Mouse (Mus musculus) midbrain, embryonic 11.5 days (tissue): ENCODE measurements at regions not wholly inside any gene's neighbourhood (a gene's known extent, or its start where the extent isn't known, plus 50 kb on each side); places are given as distances from the start of the nearest gene placed in this dataset.

Experiments used
- ATAC-seq: fragments of 200-750 bp; cut with Nextera tagmentation; 2 replicates; pipeline ENCODE4 v1.8.0; 2017; ENCODE audit warnings: moderate TSS enrichment, moderate library complexity; ENCODE audit not compliant: low FRiP score
- DNase-seq: peaks from one replicate; pipeline ENCODE4 v3.0.0; 2015; ENCODE audit warnings: low spot score; ENCODE audit errors: missing footprints
- H3K27ac ChIP-seq: fragments of 300-500 bp; sonication (generic); 2 replicates; pipeline ENCODE4 v1.5.1; 2014; ENCODE audit warnings: low read depth, low read length
- H3K27me3 ChIP-seq: fragments of 300-500 bp; sonication (generic); 2 replicates; pipeline ENCODE4 v1.6.1; 2014; ENCODE audit warnings: mild to moderate bottlenecking, low read length, moderate library complexity, mixed read lengths; ENCODE audit not compliant: control insufficient read depth, insufficient read depth
- H3K36me3 ChIP-seq: fragments of 300-500 bp; sonication (generic); 2 replicates; pipeline ENCODE4 v1.6.1; 2014; ENCODE audit warnings: mild to moderate bottlenecking, low read length, moderate library complexity, mixed read lengths; ENCODE audit not compliant: control insufficient read depth, insufficient read depth
- H3K4me1 ChIP-seq: fragments of 300-500 bp; sonication (generic); 2 replicates; pipeline ENCODE4 v1.6.1; 2014; ENCODE audit warnings: low read length; ENCODE audit not compliant: control insufficient read depth, insufficient read depth
- H3K4me2 ChIP-seq: fragments of 300-500 bp; sonication (generic); 2 replicates; pipeline ENCODE4 v1.6.1; 2014; ENCODE audit warnings: mild to moderate bottlenecking, moderate library complexity
- H3K4me3 ChIP-seq: fragments of 300-500 bp; sonication (generic); 2 replicates; pipeline ENCODE4 v1.5.1; 2014; ENCODE audit warnings: low read depth, low read length
- H3K9ac ChIP-seq: fragments of 300-500 bp; sonication (generic); 2 replicates; pipeline ENCODE4 v1.6.1; 2014; ENCODE audit warnings: low read length
- H3K9me3 ChIP-seq: fragments of 300-500 bp; sonication (generic); 2 replicates; pipeline ENCODE4 v1.6.1; 2016; ENCODE audit warnings: low read length; ENCODE audit not compliant: control insufficient read depth
- WGBS: fragments of 180-500 bp; shearing (Covaris S2); extraction: QIAGEN DNeasy Blood & Tissue Kit; methylation state at CpG from one replicate; pipeline ENCODE4 v1.1.7; 2014; 5-methylcytosine and 5-hydroxymethylcytosine counted together

- Histone ChIP-seq H3K36me3 (no peaks in the 10 kb centered on the region), H3K9ac (no peak overlapping the region), H3K4me2 (no peak overlapping the region), H3K27me3 (no peaks in the 10 kb centered on the region), H3K9me3 (no peaks in the 10 kb centered on the region), H3K4me3 (no peak overlapping the region), H3K27ac (no peak overlapping the region), H3K4me1 (peaks cover 2% of the 10 kb centered on the region; the same call in 1 of the 2 replicates)
- DNase-seq: no peak
- no peak for ATAC-seq
- 88% methylated on average over 4 of the region's 4 CpGs for WGBS
Observed at GRCm38 (mm10) chr11:7427771-7428170, 214.0 kb upstream of the Igfbp3 start.

- Histone ChIP-seq H3K9me3 (no peaks in the 10 kb centered on the region), H3K27ac (no peak overlapping the region), H3K4me3 (no peak overlapping the region), H3K4me2 (no peak overlapping the region), H3K27me3 (no peaks in the 10 kb centered on the region), H3K4me1 (peaks cover 2% of the 10 kb centered on the region; the same call in 1 of the 2 replicates), H3K36me3 (no peaks in the 10 kb centered on the region), H3K9ac (no peak overlapping the region)
- ATAC-seq (no peak), DNase-seq (no peak)
- 90% methylated on average over 1 of the region's 1 CpGs for WGBS
Observed at GRCm38 (mm10) chr11:7425233-7425632, 211.5 kb upstream of the Igfbp3 start.

- H3K4me1 ChIP-seq: peaks cover 2% of the 10 kb centered on the region; the same call in 1 of the 2 replicates
- 70% methylated on average over 5 of the region's 5 CpGs for WGBS
- ATAC-seq: no peak
- H3K9ac ChIP-seq: no peak overlapping the region
- H3K4me2 ChIP-seq: no peak overlapping the region
- H3K36me3 ChIP-seq: no peaks in the 10 kb centered on the region
- no peaks in the 10 kb centered on the region for H3K9me3 ChIP-seq
- H3K4me3 ChIP-seq: no peak overlapping the region
- H3K27ac ChIP-seq: no peak overlapping the region
- DNase-seq: no peak
- H3K27me3 ChIP-seq: no peaks in the 10 kb centered on the region
Observed at GRCm38 (mm10) chr11:7424082-7424471, 210.4 kb upstream of the Igfbp3 start.

- H3K36me3 ChIP-seq: no peaks in the 10 kb centered on the region
- peak overlapping the region; percentile 29 for H3K4me2 ChIP-seq
- peak; percentile 83 for DNase-seq
- peak; percentile 87 for ATAC-seq
- 10% methylated on average over 13 of the region's 13 CpGs for WGBS
- H3K27me3 ChIP-seq: no peaks in the 10 kb centered on the region
- H3K9ac ChIP-seq: peak overlapping the region; percentile 20; the same call in 1 of the 2 replicates
- peaks cover 2% of the 10 kb centered on the region; the same call in 1 of the 2 replicates for H3K4me1 ChIP-seq
- H3K4me3 ChIP-seq: no peak overlapping the region
- H3K9me3 ChIP-seq: no peaks in the 10 kb centered on the region
- H3K27ac ChIP-seq: no peak overlapping the region
Observed at GRCm38 (mm10) chr11:7423276-7424081, 209.8 kb upstream of the Igfbp3 start.

- Histone ChIP-seq H3K36me3 (no peaks in the 10 kb centered on the region), H3K9ac (no peak overlapping the region), H3K9me3 (no peaks in the 10 kb centered on the region), H3K27me3 (no peaks in the 10 kb centered on the region), H3K4me2 (no peak overlapping the region), H3K4me1 (no peaks in the 10 kb centered on the region), H3K4me3 (no peak overlapping the region), H3K27ac (no peak overlapping the region)
- DNase-seq (no peak), ATAC-seq (no peak)
- WGBS: 76% methylated on average over 3 of the region's 3 CpGs
Observed at GRCm38 (mm10) chr11:7412631-7413030, 198.9 kb upstream of the Igfbp3 start.

GRCm38 (mm10) chr11:7408992-7409391 is 195.3 kb upstream of the Igfbp3 start:
- Histone ChIP-seq H3K36me3 (no peaks in the 10 kb centered on the region), H3K27me3 (no peaks in the 10 kb centered on the region), H3K27ac (no peak overlapping the region), H3K4me2 (no peak overlapping the region), H3K4me1 (no peaks in the 10 kb centered on the region), H3K4me3 (no peak overlapping the region), H3K9me3 (no peaks in the 10 kb centered on the region), H3K9ac (no peak overlapping the region)
- ATAC-seq (no peak), DNase-seq (no peak)

GRCm38 (mm10) chr11:7404666-7405065 is 190.9 kb upstream of the Igfbp3 start:
- Histone ChIP-seq H3K9me3 (no peaks in the 10 kb centered on the region), H3K9ac (no peak overlapping the region), H3K36me3 (no peaks in the 10 kb centered on the region), H3K4me3 (no peak overlapping the region), H3K4me1 (no peaks in the 10 kb centered on the region), H3K27me3 (no peaks in the 10 kb centered on the region), H3K27ac (no peak overlapping the region), H3K4me2 (no peak overlapping the region)
- no peak for ATAC-seq
- no peak for DNase-seq
- WGBS: 69% methylated on average over 4 of the region's 4 CpGs

GRCm38 (mm10) chr11:7371835-7372234 is 158.1 kb upstream of the Igfbp3 start:
- H3K4me2 ChIP-seq: no peak overlapping the region
- H3K4me3 ChIP-seq: no peak overlapping the region
- H3K27me3 ChIP-seq: no peaks in the 10 kb centered on the region
- no peaks in the 10 kb centered on the region for H3K9me3 ChIP-seq
- no peak overlapping the region for H3K27ac ChIP-seq
- no peak overlapping the region for H3K9ac ChIP-seq
- DNase-seq (no peak), ATAC-seq (no peak)
- H3K36me3 ChIP-seq: no peaks in the 10 kb centered on the region
- 81% methylated on average over 1 of the region's 1 CpGs for WGBS
- H3K4me1 ChIP-seq: no peaks in the 10 kb centered on the region

GRCm38 (mm10) chr11:7361388-7361787 is 147.7 kb upstream of the Igfbp3 start:
- Histone ChIP-seq H3K4me3 (no peak overlapping the region), H3K36me3 (no peaks in the 10 kb centered on the region), H3K4me1 (no peaks in the 10 kb centered on the region), H3K4me2 (no peak overlapping the region), H3K27ac (no peak overlapping the region), H3K9me3 (no peaks in the 10 kb centered on the region), H3K27me3 (no peaks in the 10 kb centered on the region), H3K9ac (no peak overlapping the region)
- peak; percentile 42 for ATAC-seq
- DNase-seq: no peak
- WGBS: 95% methylated on average over 3 of the region's 3 CpGs
